Mouse (Mus musculus) 3T3-L1 (cell line): ENCODE results near the gene Chat.

Experiments
- DNase-seq: peaks from one replicate; pipeline ENCODE4 v3.0.0-alpha.2; 2015; ENCODE audit warnings: low read depth, low spot score

The Chat gene

GRCm38 (mm10) chr14:32465889-32466288 lies at the start of gene Chat:
TSS of gene Chat (minus strand) at chr14:32465989.
- DNase-seq: no peak

- DNase-seq: peak; percentile 92
Measured at GRCm38 (mm10) chr14:32513336-32514032, 47.7 kb upstream of the Chat start, which contains the start of gene Ercc6. TSS of gene Ercc6 (plus strand) at chr14:32513521.

GRCm38 (mm10) chr14:32512912-32513311 lies 47.1 kb upstream of the Chat start:
- DNase-seq: no peak

GRCm38 (mm10) chr14:32509443-32509961 lies 43.7 kb upstream of the Chat start:
- no peak for DNase-seq

DNA sequence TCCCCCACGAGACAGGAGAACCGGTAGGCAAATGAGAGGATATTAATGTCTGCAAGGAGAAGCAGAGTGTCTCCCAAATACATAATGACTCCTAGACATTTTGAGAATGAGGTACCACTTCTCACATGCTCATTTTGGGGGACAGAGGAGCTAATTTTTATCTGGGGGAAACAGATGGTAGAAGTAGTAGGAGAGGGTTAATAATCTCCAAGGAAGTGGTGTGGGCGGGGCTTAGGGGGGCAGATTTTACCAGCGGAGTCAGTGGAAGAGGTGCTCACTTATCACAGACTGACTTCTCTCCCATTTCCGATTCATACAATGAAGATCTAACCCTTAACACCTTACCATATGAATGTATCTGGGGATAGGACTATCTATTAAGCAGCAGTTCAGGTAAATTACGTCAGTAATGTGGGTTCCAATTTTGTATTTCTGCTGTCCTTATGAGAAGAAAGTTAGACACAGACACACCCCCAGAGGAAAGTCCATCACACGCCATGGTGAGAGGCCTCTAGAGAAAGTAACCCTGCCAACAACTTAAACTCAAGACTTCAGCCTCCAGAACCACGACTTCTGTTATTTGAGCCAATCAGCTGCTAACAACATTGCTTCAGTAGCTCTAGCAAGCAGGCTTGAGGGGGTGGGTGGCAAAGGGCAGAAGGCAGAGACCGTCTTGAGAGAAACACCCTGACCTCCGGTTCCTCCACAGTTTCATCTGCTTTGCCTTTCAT lies 42.5 kb upstream of the Chat start:
- DNase-seq: no peak

DNA sequence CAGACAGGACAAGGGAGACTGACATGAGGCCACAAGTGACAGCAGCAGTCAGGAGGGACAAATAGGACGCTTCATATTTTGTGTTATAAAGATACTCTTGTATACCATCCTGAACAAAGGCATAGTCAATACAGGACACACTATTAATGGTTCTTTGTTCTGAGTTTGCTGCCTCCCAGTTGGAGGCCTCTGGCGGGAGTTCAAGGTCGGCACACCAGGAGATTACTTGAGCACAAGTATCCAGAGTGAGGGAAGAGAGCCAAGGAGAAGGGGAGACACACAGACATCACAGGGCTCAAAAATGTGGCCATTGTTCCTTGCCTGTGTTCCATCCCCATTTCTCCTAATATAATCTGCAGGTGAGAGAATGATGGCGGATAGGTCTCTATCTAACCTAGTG lies 41.4 kb upstream of the Chat start:
- DNase-seq: no peak

DNA sequence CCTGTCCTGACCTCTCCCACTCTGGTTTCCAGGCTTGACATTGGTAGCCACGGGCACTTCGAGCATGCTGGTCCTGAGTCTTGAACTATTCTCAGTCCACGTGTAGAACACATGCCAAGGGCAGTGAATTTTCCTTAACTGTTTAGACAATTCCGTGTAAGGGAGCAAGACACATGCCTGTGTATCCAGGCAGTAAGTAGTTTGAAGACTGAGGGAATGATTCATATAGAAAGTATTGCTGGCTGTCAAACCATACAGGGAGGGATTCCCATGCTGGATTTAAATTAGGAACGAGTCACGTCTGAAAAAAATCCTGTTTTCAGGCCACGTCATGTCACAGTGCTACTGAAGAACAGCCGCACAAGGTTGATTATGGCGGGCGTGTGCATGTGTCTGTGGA lies 40.5 kb upstream of the Chat start:
- DNase-seq: peak; percentile 67

DNA sequence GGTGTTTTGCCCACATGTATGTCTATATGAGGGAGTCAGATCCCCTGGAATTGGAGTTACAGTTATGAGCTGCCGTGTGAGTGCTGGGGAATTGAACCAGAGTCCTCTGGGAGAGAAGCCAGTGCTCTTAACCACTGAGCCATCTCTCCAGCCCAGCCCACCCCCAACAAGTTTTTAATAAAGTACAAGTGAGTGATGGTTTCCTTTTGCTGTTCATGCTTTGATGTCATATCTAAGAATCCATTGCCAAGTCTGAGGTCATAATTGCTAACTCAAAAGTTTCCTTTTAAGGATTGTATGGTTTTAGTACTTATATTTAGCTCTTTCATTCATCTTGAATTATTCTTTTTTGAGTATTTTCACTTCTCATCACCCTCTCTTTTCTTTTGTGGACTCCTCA lies 38.1 kb upstream of the Chat start:
- no peak for DNase-seq

DNA sequence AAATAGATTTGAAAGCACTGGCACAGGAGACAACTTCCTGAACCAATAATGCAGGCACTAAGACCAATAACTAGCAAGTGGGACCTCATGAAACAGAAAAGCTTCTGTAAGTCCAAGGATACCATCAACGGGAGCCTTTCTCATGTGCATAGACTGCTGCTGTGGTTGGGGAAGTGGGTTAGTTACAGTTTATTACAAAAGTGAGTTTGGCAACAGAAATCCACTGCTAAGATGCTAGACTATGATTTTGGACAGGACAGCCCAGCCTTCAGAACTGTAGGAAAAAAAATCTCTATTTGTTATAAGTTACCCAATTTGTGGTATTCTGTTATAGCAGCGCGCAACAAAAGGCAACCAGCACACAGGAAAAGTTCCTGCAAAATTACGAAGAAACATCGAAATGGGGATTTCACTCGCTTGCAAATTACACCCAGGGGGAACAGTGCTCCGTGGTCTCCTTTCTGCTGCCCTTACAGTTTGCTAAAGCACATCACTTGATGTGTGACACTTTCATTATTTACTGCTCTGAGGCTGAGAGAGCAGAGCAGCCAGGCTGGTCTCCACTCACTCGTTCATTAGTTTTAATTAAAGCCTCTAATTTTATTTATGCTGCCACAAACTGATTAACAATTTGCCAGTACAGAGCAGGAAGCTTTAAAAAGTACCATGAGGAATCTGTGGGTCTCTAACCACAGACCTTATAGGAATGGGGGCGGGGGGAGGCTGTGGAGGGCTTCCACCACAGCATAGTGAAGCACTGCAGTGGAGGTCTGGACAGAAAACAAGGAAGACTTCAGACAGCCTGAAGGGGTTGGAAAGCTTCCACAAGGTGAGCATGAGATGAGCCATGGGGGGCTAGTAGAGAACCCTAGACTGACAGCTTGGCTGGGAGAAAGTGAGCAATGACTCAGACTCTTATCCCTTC lies 37.2 kb upstream of the Chat start:
- no peak for DNase-seq

DNA sequence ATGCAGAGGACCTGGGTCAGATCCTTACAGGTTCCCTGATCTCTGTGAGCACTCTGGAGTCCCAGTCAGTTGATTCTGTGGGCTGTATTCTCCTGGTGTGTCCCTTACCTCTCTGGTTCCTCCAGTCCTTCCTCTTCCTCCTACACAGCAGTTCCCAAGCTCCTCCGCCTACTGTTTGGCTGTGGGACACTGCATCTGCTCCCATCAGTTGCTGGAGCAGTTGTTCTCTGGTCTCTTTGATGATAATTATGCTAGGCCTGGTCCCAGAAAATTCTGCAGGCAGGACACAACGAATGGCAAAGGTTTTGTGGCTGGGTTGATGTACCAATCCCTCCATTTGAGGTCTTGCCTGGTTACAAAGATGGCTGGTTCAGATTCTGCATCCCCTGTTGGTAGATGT lies 35.5 kb upstream of the Chat start:
- no peak for DNase-seq

DNA sequence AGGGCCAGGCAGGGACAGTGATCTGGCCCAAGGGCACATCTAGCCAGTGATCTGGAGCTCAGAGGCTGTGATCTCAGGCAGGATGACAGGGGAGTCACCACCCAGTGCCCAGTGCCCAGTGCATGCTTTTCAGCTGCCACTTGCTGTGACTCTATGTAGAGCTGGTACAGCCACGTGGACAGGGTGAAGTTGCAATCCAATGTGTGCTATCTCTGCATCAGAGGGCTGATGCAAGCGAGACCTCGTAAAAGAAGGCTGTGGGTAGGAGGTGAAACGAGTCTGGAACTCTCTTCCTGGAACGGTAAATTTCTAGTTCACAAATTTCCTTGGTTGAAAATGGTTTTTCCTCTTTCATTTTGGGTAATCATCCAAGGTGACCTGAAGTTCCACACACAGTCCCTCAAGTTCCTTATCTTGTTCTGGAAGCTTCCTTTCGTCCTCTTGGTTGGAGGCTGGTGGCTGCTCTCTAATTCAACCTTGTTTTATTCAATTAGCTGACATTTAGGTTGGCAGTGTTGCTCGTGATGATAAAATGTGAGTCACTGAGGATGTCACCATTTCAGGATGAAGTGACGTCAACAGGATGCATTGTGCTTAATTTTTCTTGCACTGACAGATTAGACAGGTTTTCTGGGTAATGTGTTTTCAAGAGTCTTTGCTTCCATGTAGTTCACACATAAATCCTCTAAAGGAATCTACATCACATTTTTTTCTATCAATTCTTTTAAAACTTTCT lies 30.5 kb upstream of the Chat start:
- no peak for DNase-seq

DNA sequence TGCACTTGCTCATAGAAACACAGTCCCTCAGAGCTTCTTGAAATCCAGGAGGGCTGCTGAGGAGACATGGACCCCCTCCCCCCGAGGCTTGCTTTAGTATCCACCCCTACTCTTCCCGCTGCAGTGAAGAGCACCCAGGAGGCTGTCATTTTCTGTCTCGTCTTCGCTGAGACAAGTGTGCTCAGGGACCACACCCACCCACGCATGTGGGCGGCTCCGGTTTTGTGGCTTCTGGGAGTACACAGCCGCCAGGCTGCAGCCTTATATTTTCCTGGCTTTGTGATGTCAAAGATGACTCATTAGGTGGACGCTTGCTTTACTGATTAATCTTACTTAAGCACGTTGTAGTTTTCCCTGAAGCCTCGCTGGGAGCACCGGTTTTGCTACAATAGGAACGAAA lies 26.7 kb upstream of the Chat start:
- peak; percentile 69 for DNase-seq

DNA sequence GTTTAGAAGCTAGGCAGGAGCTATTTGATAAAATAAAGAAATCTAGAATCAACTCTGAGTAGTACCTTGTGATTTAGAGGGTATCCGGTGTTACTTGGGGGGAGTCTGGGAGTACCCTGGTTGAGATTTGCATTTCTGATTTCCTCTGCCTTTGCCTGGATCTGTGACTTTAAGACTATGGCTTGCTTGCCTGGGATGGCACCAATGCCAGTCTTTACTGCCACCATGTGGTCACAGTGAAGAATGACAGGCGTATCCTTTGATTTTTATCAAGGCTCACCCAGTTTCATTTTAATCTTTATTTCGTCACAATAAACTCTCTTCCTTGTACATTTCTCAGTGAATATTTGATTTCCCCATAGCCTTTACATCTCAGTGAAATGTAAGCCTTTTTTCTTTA lies 16.3 kb upstream of the Chat start:
- peak; percentile 70 for DNase-seq

DNA sequence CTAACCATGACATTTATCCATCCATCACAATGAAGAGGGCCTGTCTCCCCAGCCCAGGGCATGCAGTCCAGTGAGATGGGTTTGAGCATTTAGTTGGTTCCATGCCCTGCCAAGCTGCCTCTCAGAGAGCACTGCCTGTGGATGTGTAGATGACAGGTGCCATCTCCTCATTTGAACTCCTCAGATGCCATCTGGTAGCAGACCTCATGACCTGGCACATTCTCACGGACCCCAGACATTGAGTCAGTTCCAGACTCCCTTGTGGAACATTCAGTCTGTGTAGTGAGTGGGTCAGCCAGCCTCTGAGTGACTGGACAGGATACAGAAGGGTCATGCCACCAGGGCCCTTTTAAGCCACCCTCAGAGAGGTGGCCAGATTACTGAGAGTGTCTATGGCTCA lies 11.8 kb upstream of the Chat start:
- no peak for DNase-seq

DNA sequence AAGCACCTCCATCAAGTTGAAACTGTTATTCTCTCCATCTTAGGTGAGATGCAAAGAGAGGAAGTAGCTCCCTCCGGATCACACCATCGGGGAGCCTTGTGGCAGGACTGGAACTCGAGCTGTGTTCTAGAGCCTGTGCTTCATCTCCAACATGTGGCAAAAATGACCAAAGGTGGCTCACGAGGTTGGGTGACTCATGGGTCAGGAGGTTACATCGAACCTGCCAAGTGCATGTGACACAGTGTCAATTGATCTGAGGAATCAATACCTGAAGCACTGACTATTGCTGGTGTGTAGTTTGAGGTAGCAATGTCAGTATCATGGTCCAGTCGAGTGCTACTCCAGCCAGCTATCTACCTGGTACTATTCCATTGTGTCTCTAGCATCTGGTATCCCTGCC lies 10.8 kb upstream of the Chat start:
- DNase-seq: no peak

- peak; percentile 75 for DNase-seq
Measured at GRCm38 (mm10) chr14:32472996-32473395, 7.2 kb upstream of the Chat start.

DNA sequence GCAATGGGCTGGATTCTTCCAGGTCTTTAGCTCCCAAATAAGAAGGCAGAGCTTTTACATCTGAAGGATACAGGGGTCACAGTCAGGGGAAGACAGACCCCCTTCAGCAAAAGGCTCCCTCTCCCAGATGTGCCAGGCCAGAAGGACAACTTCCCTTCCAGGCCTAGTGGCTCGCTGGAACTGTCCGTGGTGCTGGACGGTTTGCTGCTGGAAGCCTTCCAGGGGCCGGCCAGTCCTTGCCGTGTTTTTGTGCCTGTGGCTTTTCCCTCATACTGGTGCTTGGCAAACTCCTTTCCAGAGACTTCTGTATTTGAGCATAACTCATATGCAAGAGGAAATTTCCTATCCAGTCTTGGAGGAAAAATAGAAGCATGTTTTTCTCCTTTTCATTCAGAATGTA lies 1.8 kb upstream of the Chat start:
- peak; percentile 47 for DNase-seq

DNA sequence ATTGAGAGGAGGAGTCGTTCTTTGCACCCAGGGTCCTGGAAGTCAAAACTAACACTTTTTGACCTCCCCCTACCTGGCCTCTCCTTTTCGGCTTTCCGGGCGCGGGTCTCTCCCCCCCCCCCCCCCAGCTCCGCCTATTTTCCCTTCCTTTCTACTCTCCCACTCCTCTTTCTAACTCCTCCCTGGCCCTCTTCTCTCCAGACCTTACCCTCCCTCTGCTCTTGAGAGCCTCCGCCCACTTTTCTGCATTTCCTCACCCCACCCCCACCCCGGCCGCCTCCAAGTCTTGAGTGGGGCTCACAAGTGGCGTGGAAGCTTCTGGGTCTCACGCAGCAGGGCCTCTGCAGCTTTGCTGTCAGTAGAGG lies 301 bp downstream of the Chat start:
- DNase-seq: no peak

DNA sequence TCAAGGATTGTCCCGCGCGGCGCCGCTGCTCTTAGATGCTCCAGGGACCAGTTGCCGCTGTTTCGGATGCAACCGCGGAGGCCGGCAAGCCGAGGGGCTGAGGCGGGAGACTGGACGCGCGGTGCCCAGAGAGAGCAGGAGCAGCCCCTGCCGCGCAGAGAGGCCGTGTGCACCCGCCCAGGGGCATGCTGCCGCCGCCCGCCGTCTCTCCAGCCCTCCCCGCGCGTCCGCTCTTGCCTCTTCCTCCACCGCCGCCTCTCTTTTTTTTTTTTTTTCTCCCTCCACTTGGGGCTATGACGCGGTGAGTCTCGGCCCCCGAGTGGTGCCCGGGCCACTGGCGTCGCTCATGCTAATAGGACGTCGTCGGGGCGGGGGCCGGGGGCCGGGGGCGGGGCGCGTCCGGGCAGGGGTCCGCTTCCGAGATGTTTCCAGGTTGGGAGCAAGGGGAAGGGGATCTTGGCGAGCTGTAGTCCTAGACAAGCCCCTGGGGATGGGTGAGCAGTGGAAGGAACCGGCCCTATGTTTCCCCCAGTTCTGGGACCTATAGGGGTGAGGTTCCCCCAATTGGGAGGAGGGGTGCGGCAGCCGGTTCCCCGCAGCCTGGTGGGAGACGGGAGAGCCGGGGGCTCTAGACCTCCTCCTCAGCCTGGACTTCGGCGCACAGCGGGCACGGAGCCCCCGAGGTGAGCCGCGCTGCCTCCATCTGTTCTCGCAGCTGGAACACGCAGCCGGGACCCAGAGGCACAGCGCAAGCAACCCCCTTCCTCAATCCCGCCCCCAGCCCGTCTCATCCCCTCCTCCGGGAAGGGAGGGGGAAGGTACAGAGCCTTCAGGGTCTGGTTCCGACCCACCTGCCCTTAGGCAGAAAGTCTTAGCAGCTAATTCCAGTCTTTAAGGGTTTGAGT lies 936 bp downstream of the Chat start, which contains the start of gene Slc18a3:
Gene Slc18a3 (minus strand): TSS at position 250 of the 905 bp plus-strand sequence.
- DNase-seq: no peak
